Mouse (Mus musculus) heart, postnatal 25 days (tissue): ENCODE data around the gene Dip2a. TPM values are rescaled to one million over a fixed set of nuclear protein-coding genes. Genes with fewer than 3 reads are reported as not detected.

Experiments
- DNase-seq: peaks from one replicate; pipeline ENCODE4 v3.0.0; 2022; ENCODE audit warnings: low spot score
- intact Hi-C: fragments of 180-260 bp; cut with DNase I; formaldehyde crosslinking; loops from one replicate; pipeline ENCODE4 v1.15.1; 2025
- total RNA-seq, 2 experiments: library from RNA; stranded (reverse); gene quantifications; 2 replicates each; pipeline ENCODE4 v1.2.3; 2021

Dip2a gene
- total RNA-seq, 2 experiments from 2014 or later, result 12.5 TPM

DNA sequence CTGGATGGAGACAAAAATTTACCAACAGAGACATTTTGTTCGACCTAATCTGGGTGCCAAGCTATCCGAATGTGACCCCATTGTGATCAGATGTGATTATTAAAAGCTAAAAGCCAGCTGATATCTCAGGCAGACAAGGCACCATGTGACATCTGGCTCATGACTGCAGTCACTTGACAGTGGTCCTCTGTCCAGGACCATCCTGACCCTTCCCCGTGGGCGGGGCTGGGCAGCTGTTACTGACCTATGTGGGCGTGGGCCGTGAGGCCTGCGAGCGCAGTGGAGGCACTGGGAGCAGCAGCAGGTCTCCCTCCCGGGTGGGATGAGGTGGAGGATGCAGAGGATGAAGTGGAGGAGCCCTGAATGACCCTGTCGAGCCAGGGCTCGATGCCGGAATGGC is 27.5 kb downstream of the Dip2a start:
- intact Hi-C loops, result no loop called here
- no peak for DNase-seq

DNA sequence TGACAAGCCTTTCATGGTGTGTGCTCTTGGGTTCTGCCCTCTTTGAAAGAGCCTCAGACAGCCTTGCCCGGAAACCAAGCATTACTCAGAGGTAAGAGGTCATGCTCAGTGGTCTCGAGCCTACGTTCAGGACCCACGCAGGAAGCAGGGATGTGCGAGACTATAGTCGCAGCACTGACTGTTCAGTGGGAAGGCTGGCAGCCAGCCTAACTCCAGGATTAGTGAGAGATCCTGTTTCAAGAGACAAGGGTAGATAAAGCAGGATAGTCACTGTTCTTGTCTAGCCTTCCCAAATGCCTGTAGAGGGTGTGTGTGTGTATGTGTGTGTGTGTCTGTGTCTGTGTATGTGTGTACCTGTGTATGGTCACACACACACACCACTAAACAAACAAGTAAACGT is 28.9 kb downstream of the Dip2a start:
- no peak for DNase-seq
- intact Hi-C loops, result no loop called here

DNA sequence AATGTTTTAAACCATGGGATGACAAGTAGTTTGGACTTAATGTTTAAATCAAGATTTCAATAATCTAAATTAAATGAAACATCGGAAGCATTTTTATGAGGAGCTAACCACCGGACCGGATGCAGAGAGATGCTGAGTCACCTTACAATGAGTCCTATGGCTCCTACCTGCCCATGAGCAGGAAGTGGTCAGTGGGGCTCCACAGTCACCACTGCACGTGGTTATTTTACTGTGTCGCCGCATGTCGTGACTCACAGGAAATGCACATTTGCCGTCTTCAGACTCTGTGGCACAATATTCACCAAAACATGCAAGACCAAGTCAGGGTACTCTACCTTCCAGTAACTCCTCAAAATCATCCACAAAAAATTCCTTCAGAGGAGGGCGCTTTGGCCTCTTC is 38.4 kb downstream of the Dip2a start:
- DNase-seq, result no peak
- intact Hi-C loops, result no loop called here

DNA sequence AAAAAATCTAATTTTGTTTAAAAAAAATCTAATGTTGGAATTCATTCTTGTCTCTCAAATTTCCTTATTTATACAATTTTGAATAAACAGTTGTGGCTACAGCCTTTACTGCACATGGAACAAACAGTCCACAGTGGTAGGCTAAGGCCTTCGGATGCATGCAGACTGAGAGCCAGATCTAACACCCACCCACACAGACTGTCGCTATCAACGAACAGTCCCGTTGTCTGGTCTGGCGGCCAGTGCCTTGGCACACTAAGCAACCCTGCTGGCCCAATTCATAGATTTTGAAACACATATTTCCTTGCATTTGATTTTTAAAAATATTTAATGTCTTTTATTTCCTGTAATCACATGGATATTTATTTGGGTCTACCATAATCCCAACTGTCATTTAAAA is 45.0 kb downstream of the Dip2a start:
- no peak for DNase-seq
- intact Hi-C loops, result no loop called here

DNA sequence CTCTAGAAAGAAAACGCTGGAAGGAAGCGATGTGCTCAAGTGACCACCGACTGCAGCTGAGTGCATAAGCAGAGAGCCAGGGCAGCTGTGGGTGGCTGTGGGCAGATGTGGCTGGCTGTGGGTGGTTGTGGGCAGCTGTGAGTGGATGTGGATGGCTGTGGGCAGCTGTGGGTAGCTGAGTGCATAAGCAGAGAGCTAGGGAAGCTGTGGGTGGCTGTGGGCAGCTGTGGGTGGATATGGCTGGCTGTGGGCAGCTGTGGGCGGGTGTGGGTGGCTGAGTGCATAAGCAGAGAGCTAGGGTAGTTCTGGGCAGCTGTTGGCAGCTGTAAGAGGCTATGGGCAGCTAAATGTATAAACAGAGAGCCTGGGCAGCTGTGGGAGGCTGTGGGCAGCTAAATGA is 51.9 kb downstream of the Dip2a start:
- DNase-seq, result no peak
- intact Hi-C loops, result no loop called here

DNA sequence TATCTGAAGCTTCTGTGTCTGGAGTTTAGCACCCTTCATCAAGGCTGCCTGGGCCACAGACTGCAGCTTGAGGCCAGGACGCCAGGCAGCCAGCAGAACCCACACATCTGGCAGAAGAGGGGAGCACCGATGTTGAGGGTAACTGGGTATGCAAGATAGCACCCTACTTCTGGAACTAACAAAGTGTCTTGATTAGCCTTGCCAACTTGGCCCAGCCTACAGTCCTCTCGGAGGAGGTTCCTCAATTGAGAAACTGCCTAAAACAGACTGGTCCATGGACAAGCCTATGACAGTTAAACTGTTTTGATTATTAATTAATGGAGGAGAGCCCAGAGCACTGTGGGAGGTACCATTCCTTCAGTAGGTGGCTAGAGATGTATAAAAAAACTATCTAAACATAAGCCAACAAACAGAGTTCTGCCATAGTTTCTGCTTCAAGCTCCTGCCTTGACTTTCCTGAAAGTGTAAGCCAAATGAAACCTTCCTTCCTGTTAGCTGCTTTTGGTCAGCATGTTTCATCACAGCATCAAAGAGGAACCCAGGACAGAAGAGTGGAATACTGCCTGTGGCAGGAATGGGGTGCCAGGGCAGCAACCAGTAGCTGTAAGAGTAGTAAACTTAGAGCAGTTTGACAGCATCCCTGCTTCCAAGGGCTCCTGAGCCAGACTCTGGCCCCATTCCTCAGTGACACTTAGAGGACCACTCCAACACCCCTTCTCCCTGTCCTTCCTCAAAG is 55.0 kb downstream of the Dip2a start:
- intact Hi-C loops, result no loop called here
- no peak for DNase-seq

DNA sequence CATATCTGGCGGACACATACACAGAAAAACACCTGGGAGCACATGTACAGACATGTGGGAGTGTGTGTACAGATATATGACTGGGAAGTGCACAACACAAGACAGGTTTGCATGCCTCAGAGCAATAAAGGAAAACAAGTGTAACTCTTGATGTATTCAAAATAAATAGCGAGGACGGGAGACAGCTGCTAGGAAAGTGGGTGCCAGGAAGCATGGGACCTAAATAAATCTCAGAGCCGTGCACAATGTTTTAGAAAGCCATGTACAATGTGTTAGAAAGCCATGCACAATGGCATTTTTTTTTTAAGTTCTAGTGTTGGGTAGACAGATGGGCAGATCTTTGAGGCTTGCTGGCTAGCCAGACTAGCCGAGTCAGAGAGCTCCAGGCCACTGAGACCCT is 56.0 kb downstream of the Dip2a start:
- intact Hi-C loops, result no loop called here
- DNase-seq, result no peak

DNA sequence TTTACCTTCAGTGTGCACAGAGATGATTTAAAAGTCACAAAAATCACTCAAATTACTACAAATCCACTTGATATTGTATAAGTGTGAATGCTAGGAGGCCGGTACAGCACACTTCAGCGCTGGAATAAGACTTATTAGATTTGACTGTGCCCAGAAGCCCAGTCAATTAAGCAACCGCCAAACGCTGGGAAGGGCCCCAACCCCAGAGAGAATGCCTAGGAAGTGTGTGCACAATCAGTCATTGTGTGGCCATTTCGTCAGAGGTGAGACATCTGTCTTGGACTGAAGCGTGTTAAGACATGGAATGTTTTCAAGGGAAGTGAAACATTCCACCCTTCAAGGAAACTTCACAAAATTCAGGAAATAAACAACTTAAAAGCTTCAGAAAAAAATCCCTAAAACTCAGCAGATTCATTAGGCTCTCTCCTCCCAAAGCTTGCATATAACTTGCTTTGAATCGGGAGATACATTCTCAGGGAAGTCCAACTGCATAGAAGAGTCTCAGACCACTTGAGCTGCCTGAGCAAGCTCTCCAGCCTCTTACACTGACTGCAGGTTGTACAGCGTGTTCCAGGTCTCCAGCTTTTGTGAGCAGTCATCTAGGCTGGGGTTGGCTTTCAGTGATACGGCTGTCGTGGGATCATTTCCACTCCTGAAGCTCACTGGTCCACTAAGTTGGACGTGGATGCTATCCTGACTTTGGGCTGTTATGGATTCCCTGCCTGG is 56.7 kb downstream of the Dip2a start:
- intact Hi-C loops, result no loop called here
- DNase-seq, result no peak

DNA sequence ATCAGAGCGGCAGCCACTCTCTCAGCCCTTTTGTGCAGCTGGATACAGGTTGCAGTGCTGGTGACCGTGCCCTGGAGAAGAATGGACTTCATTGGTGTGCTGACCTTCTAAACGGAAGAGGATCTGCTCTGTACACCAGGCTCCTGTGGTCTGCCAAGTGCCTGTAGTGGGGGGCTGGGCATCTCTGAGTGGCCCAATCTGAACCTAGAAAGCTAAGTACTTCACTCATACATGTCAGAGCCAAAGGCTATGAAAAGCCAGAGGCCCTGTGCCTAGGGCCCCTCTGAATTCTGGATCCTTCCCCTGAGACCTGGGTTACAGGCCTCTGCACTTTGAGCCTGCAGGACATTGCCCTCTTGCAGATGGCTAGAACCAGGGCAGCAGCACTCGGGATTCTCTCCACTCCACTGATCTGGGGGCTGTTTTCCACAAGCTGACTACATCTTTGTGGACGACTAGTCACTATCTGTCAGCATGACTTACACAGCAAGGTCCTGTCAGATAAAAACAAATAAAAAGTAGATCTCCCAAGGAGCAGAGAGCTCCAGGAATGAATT is 66.5 kb downstream of the Dip2a start:
- no peak for DNase-seq

DNA sequence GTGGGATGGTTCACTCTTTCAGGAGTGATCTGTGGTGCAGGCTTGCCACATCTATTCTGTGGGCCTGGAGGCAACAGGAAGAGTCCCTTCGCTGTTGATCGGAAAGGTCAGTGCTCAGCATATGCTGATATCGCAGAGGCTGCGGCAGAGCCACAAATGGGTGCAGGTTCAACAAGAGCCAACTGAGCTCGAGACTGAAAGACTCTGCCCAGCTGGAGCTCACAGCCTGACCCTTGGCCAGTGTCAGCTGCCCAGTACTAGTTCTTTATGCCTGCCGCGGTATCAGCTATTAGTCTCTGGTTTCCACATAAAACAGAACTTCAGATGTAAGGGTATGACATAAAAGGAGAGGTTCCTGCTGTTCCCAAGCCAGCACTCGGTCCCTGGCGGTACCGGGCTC is 69.8 kb downstream of the Dip2a start:
- DNase-seq, result no peak
- intact Hi-C loops, result no loop called here

More for the DNA sequence above, 66.5 kb downstream of the Dip2a start:
- intact Hi-C loops, result no loop called here

DNA sequence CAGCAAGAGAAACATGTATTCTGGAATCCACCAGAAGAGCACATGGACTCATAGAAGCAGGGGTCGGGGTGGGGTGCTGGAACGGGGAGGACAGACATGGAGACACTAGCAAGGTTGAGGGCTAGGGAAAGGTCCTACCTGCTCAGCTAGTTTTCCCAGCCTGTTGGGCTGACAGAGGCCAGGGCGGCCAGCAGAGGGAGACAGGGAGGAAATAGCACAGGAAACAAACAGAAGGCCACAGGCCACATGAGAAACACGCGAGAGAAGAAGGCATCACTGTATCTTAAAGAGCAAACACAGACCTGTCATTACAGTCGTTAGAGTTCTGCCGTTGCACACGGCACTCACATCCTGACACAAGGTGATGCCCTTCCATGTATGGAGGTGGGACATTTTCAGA is 73.9 kb downstream of the Dip2a start:
- no peak for DNase-seq
- intact Hi-C loops, result no loop called here

DNA sequence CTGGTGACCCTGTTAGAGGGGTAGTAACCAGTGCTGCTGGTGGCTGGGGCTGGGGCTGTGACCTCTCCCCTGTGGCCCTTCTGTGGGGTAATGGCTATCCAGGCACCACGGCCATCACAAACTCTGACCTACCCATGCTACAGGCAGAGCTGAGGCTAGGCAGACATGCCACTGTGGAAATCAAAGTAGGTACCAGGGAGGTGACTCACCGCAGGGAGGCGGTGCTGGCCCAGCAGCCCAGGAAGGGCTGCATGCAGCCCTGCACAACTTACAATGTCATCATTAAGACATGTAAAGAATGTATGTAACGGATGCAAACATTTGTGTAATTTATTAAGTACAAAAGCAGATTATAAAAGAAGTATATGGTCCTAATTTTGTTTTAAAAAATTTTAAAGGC is 82.7 kb downstream of the Dip2a start:
- no peak for DNase-seq
- intact Hi-C loops, result no loop called here

DNA sequence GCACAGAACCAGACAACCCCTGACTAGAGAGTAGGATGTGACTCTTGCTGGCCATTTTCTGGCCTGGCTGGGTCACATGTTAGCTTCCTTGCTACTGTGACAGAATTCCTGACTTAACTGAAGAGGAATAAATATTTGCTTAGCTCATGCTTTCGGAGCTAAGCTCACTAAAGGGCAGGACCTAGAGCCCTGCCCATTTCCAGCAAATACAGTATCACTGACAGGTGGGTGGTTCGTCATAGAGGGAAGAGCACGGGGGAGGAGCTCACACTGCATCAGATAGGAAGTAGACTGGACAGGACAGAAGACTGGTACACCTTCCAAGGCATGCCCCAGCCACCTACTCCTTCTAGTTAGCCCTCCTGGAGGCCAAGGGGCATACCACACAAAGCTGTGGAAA is 83.6 kb downstream of the Dip2a start:
- DNase-seq, result no peak
- intact Hi-C loops, result no loop called here

DNA sequence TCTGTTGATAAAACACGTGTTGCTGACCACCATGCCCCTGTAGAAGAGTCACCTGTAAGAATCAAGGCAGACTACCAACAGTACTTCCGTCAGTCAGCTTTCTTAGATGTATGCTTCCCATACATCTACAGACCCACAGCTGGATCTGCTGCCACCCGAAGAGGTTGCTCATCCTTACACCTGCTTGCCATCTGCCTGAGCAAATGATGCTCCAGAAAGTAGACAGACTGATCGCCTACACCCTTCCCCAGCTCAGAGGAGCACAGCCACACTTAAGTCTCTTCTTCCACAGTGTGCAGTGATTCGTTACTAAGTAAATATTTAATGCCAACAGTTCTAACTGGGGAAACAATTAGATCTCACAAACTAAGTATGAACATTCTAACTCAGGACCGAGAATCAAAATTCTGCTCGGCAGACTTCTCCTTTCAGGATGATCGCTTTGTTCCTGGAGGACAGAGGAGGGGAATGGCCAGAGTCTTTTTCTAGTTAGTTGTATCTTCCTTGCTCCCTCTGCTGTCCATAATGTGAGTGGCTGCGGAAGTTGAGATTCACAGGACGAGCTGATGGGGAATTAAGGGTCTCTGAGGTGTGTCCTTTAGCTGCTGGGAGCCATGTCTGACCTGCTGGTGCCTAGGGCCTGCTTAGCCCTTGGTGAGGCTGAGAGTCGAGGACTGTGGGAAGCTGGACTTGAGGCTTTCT is 84.6 kb downstream of the Dip2a start:
- intact Hi-C loops, result no loop called here
- no peak for DNase-seq

DNA sequence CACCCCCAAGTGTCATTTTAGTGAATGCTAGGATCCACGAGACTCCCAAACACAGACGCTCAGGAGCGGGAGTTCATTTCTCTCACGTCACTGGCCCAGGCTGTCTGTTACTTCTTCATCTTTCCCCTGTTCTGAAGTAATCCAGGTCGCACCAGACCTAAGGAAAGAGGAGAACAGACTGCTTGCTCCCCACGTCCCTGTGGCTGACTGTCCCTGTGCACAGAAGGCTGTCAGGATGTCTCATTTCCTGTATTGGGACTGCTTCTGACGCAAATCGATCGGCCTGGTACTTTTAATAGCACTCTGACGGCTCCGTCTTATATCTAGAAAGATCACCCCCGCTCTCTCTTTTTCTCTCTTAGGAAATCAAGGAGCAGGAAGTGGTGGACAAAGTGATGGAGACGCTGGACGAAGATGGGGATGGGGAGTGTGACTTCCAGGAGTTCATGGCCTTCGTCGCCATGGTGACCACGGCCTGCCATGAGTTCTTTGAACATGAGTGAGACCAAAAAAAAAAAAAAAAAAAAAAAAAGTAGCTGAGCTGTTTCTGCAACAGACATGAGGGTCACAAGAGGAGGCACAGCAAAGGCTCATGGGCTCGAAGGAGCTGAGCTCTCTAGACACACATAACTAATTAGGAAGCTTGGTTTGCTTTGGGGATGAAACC is 85.4 kb downstream of the Dip2a start:
- intact Hi-C loops, result loop anchor here (2.0 kb wide), 1 partner anchor 21 kb away; no protein-coding TSS in a partner anchor
- DNase-seq, result no peak

DNA sequence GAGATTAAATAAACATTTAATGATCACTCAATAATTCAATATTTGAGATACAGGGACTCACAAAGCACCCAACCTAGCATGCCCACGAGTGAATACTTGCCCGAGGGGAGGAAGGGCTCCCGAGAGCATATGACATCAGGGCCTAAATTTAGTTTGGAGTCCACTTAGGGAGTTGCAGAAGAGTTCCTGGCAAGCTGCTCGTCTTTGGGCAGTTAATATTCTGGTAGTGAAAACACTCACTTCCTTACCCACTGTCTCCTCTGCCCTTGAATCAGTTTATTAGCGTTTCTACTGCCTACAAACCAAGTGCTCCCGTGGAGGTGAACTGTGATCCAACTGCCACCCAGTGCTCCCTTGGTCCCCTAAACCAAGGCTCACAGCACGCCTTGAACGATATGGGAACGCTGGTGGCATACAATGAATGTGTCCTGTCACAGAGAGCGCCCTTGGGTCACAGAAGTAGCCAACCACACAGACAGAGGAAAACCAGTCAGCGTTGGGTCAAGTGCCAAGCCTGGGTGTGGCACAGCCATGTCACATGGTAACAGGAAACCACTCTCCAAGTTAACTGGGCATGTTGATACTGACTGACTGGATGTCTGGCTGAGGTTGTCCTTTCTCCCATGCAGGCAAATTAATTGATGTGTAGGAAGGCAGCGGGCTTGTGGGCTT is 87.2 kb downstream of the Dip2a start:
- DNase-seq, result peak; percentile 58
- intact Hi-C loops, result loop anchor here (2.0 kb wide), 1 partner anchor 19 kb away; no protein-coding TSS in a partner anchor

DNA sequence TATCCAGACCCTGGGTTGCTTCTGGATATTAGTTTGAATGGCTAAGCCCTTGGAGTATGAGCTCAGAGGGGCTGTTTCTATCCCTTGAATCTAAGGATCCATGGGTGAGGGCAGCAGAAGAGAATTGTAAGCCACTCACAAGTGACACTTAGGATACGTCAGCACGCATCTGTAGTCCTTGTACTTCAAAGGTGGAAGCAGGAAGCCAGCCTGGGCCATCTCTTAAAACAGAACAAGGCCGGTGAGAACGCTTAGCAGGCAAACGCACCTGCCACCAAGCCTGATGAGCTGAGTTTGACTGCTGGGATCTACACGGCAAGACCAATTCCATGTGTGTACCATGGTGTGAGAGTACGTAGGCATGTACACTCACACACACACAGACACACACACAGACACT is 87.9 kb downstream of the Dip2a start:
- intact Hi-C loops, result no loop called here
- no peak for DNase-seq

DNA sequence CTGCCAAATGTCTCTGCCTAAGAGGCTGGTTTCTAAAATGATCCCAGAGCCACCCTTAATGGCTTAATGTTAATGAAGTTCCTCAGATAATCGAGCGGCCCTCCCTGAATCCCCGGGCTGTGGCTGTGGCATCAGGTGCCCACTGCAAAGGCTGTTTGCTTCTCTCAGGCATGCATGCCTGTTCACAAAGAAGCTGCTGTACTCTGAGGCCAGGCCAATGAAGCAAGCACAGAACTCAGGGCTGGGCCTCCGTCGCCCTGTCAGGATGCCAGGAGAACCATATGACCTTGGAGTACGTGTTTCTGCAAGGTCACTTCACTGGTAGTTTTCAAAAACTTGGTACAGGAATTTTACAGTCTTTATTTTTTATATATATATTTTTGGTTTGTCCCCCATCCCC is 89.5 kb downstream of the Dip2a start:
- intact Hi-C loops, result no loop called here
- no peak for DNase-seq

DNA sequence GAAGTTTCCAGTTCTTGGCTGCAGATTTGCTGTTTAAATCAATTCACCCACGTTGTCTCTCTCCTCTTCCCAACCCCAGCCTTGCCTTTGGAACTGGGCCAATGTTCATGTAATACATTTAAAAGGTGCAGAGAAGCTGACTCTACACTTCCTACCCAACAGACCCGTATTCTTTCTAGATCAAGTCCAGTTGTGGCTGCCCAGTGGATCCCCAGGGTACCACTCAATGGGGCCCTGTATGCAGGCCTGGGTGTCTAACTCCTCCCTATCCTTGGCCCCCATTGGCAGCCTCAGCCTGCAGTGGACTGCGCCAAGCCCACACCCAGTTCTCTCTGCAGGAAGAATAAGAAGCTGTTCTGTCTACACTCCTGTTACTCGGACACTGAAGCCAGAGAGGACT is 91.6 kb downstream of the Dip2a start, which contains the start of gene S100b:
TSS of gene S100b (plus strand) at position 318 of the 400 bp plus-strand sequence.
- DNase-seq, result no peak
- intact Hi-C loops, result no loop called here

DNA sequence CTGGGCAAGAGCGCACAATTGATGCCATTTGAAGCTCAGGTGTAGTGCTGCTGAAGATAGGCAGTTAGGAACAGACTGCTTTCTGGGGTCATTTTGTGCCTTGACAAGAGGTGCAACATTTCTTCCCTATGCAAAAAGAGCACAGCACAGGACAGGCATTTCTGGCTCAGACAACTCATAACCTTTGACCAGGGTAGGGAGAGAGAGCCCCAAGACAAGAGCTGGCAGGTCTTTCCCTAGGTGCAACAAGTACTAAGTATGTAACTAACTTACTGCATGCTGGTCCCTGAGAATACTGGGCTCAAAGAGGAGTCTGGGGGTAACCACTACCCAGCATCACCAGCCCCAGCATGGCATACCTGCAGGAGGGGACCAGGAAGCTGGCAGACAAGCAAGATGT is 92.0 kb downstream of the Dip2a start:
- DNase-seq, result no peak
- intact Hi-C loops, result no loop called here
